Mouse (Mus musculus) left cerebral cortex, postnatal 14 days (tissue): Measurements from ENCODE around the gene Sox6. TPM values are rescaled to one million over a fixed set of nuclear protein-coding genes. Genes with fewer than 3 reads are reported as not detected.
A peak's percentile ranks its signal among the peaks of the same experiment; 100 is the strongest.

Experiments
- DNase-seq, 2 experiments: peaks; one replicate each; pipeline ENCODE4 v3.0.0; 2021 to 2022; ENCODE audit warnings: low spot score in 2 of 2, mixed read lengths in 1 of 2
- intact Hi-C: fragments of 180-260 bp; cut with DNase I; formaldehyde crosslinking; loops from one replicate; pipeline ENCODE4 v1.15.1; 2025
- total RNA-seq, 2 experiments: library from RNA; stranded (reverse); gene quantifications; 2 replicates each; pipeline ENCODE4 v1.2.3; 2021

Gene Sox6
- total RNA-seq, 2 experiments from 2014 or later, result 32.7 to 39.9 TPM

DNA sequence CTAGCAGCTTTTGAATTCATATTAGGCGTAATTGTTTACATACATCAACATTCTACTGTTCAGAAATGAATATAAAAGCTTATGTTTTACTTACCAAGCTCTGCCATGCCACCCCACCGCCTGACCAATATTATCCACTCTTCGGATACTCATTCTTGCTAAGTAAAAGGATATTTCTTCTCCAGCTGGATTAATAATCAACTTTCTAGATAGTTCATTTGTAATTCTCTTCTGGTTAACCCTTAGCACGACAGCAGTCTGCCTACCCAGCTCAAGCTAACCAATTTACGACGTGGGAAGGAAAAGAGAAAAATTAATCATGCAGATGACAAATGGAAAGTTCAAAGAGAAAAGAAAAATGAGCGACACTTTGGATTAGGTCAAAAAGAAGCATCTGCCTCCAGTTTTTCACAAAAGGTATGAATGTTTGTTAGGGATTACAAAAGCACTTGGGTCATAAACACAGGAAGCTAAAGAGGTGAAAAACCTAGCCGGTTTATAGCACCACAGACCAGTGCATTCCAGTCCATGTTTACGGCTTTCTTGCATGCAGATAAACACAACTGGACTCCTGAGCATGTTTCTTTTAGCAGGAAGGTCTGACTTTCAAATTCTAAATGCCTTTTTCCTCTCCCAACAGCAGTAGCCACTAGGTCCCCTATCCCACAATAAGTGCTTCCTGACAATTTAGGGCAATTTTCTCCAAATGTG is 178.8 kb downstream of the Sox6 start:
- intact Hi-C loops, result no loop called here
- no peak for DNase-seq

- no peak for DNase-seq
- intact Hi-C loops, result no loop called here
Measured at GRCm38 (mm10) chr7:115851131-115851530, 187.5 kb downstream of the Sox6 start.

DNA sequence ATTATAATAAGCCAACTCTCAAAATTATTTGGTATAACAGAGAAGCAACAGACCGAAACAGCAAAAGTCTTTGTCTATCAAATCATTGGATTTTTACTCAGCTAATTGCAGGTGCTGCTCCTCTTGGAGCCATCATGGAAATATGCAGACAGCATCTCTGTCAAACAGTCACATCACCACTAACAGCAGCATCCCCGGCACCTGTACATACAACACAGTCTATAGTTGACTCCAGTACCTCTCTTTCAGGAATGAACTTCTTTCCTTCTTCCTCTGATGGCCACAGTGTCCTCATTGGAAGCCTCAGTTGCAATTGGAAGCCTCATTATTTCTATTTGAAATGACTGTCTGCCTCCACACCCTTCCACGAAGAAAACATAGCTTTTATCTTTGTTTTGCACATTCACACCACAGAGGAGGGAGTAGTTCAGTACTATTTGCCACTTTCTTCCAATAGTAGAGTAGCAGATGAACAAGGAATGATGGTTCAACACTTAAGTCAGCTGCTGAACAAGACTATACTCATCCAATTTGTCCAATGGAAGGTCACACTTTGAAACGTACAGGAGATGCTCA is 192.7 kb downstream of the Sox6 start:
- intact Hi-C loops, result no loop called here
- DNase-seq, result no peak

GRCm38 (mm10) chr7:115844910-115845309 is 193.7 kb downstream of the Sox6 start:
- intact Hi-C loops, result no loop called here
- DNase-seq, result no peak

- intact Hi-C loops, result no loop called here
- DNase-seq, result no peak
Measured at GRCm38 (mm10) chr7:115844431-115844830, 194.2 kb downstream of the Sox6 start.

- DNase-seq, result no peak
- intact Hi-C loops, result no loop called here
Measured at GRCm38 (mm10) chr7:115842251-115842650, 196.3 kb downstream of the Sox6 start.

- intact Hi-C loops, result no loop called here
Measured at GRCm38 (mm10) chr7:115840613-115841012, 198.0 kb downstream of the Sox6 start.

DNA sequence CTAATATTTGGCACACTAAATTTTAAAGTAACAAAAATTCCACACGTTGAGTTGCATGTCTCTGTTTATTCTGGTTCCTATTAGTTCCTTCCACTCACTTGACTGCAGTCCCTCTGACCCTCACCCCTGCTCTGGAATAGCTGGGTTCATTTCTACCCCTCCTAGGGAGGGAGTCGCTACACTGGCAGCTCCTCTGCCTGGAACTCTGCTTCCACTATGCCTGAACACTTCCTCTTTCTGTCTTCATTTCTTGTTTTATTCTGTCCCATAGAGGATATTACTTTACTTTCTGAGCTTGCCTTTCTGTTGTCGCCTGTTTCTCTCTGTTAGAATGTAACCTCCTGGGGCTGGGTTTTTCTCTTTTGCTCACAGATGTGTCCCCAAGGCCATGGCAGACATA is 203.6 kb downstream of the Sox6 start:
- DNase-seq, result no peak

More at GRCm38 (mm10) chr7:115840613-115841012, 198.0 kb downstream of the Sox6 start:
- DNase-seq, result no peak

GRCm38 (mm10) chr7:115833701-115834100 is 204.9 kb downstream of the Sox6 start:
- intact Hi-C loops, result no loop called here
- no peak for DNase-seq

More for the DNA sequence above, 203.6 kb downstream of the Sox6 start:
- intact Hi-C loops, result no loop called here

DNA sequence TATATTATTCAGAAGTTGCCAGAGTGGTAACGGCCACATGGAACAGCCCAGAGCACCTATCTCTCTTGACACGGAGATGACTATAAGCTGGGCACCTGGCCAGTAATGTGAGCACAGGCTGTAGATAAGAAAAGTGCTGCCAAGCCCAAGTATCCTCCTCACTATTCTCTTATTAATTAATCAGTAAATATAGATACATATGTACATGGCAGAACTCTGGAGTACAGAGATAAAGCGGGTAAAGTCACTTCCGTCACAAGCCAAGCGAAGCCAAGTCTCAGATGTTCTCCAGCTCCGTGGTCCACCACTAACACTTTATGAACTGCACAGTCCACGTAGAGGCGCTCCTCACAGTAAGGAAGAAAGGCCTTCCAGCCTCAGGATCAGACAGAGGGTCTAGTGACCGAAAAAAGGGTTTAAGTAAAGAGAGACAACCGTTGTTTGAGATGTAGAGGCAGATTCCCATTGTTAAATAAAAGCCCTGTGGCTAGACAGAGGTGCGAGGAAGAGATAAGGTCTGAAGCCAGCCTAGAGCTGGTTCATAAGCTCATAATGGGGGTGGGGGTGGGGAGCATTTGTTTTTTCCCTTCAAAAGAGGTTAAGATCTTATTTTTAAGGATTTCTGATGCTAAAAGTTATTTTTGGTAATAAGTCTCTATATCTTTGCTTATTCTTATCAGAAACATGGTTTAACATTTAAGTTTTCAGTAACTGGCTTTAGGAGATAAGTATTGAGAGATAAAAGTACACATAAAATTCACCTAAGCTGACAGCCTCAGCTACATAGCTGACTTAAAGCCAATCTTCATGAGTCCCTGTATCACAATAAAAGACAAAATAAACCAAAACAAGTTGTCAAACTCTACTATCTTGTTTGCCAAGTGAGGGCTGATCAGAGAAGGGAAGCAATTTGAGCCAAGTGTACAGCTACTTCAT is 207.4 kb downstream of the Sox6 start:
- no peak for DNase-seq
- intact Hi-C loops, result no loop called here

GRCm38 (mm10) chr7:115830366-115830765 is 208.2 kb downstream of the Sox6 start:
- no peak for DNase-seq
- intact Hi-C loops, result no loop called here

GRCm38 (mm10) chr7:115829756-115830155 is 208.8 kb downstream of the Sox6 start:
- DNase-seq, result no peak
- intact Hi-C loops, result no loop called here

- intact Hi-C loops, result no loop called here
- DNase-seq, result no peak
Measured at GRCm38 (mm10) chr7:115829260-115829659, 209.3 kb downstream of the Sox6 start.

- peak; percentile 7 to 36 for DNase-seq
- intact Hi-C loops, result no loop called here
Measured at GRCm38 (mm10) chr7:115825295-115825694, 213.3 kb downstream of the Sox6 start.

DNA sequence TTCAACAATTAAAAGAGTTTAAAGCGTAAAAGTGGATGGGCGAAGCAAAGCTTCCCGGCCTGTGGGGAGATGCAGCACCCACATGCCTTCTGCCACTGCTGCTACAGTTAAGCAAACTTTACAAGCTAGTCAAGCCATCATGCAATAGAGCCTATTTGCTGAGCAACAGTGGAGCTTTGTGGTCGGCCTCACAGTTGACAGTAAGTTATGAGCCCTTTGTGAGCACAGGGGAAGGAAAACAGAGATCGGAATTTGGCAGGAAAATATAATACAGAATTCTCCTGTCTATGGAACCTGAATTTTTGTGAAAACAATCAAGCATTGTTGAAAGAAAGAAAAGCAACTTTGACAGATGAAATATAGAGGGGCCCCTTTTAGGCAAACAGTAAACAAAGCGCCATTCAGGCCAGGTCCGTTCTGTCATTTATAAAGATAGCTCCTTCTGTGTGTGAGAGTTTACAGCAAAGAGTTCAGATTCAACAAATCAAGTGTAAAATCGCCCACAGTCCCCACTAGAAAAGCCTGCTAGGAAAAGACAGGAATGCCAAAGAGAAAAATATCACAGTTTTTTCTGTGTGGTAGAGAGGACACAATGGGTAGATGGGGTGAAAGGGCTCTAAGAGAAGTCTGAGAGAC is 213.9 kb downstream of the Sox6 start:
- intact Hi-C loops, result loop anchor here (5.0 kb wide), 1 partner anchor 208 kb away; no protein-coding TSS in a partner anchor
- DNase-seq, result peak in 1 of 2 experiments; percentile 30

DNA sequence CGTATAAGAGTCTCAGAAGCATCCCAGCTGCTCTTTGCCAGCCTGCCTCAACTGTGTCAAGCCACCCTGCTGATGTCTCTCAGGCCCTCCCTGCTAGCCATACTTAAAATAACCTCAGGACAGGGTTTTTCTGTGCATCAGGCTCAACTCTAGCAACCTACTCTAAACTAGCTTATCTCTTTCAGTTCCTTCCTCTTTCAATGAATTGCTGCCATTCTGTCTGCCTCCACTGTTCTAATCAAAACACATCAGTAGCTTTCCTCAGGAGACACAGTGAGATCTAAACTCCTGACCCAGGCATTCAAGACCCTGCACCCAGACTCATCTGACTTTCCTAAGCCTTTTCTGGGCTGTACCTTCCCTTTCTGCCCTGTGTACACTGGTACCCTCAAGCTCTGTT is 219.5 kb downstream of the Sox6 start:
- DNase-seq, result no peak
- intact Hi-C loops, result no loop called here

DNA sequence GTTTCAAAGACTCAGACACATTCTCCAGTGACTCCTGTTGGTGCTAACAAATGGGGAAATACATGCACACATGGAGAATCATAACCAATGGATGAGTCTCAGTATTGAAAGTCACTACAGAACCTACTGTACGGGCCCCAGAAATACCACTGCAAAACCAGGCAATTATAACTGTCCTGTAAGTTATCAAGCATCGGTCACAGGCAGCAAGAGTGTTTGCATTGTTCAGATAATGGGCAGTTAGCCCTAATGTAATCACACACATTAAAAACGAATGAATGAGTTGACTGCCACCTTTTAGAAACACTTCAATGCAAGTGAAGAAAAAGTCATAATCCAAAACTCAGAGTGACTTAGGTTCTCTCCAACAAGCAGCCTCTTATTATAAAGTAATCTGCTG is 235.3 kb downstream of the Sox6 start:
- DNase-seq, result no peak
- intact Hi-C loops, result no loop called here

DNA sequence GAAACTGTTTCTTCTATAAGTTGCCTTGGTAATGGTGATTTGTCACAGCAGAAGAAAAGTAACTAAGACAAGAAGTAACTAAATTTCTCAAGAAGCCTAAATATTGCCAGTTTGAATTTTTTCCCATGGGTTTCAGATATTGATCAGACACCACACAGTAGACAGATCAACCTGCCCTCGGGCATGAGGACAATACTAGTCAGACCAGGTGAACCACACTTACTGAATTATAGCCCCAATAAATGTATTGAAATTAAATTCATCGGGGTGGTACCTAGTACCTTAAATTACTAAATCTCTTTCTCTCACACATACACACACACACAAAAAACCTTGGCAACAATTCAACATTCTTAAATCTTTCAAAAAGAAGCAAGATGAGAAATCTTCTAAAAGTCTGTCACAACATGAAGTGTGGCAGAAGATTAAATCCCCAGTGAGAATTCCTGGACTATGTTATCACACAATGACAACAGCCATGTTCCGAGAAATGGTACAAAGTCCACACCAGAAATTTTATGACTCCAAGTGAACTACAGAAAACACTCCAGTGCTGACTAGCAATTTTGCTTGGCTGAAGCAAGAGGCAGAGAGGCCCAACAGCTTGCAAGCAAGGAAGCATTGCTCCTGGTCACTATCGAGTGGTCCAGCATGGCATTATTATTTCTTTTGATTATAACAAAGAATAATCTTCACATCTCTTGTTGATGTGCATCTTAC is 244.3 kb downstream of the Sox6 start:
- intact Hi-C loops, result no loop called here

GRCm38 (mm10) chr7:115792841-115793240 is 245.8 kb downstream of the Sox6 start:
- no peak for DNase-seq
- intact Hi-C loops, result no loop called here

More for the DNA sequence above, 244.3 kb downstream of the Sox6 start:
- no peak for DNase-seq
